Mouse (Mus musculus): ENCODE measurements around the gene Iqschfp. TPM values are rescaled to one million over a fixed set of nuclear protein-coding genes. Genes with fewer than 3 reads are reported as not detected.

Gene Iqschfp
- 0.27 TPM in 1 of 2 replicates, not detected in the other for polyA plus RNA-seq (2012; rRNA removed)

GRCm38 (mm10) chr3:67892026-67892705 is at the start of gene Iqschfp, which contains the start of gene Iqcj:
Iqschfp (plus strand) TSS chr3:67892232.
Iqcj (plus strand) TSS chr3:67892220.

DNA sequence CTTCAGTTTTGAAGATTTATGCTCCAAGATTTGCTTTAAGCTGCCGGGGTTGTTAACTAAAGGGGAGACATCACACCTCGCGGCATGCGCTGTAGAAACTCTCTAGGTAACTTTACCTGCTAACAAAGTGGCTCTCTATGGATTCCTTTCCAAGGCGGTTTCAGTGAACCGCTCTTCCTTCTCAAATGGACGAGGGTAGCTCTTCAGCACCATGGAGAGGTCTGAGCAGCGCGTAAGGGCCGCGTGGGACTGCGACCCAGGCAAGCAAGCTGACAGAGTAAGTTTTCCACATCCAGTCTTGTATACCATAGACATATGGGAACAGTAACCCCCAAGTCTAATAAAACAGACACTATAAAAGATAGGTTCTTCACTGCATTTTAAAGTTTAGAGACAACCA is 172.7 kb downstream of the Iqschfp start, which contains the start of gene Schip1:
Schip1 (plus strand) TSS at position 72 of the 400 bp plus-strand sequence.

Other genes with a start within 250 kb of the Iqschfp start
- not detected in 2 replicates for gene Iqcj, start within 50 bp of the Iqschfp start, polyA plus RNA-seq (2012; rRNA removed)
- gene Schip1, start 172.6 kb downstream of the Iqschfp start, polyA plus RNA-seq (2012; rRNA removed) = 10.4 and 11.8 TPM in 2 replicates

All from colon, adult 2 months (tissue).